Mouse (Mus musculus): ENCODE measurements around the gene Obox6. TPM values are rescaled to one million over a fixed set of nuclear protein-coding genes. Genes with fewer than 3 reads are reported as not detected.

Gene Obox6
- total RNA-seq (2021): not detected
- long read RNA-seq: 0 reads

- no peak for DNase-seq (ENCODE audit: low spot score in 2 of 2)
These were observed at the start of gene Obox6 for GRCm38 (mm10) chr7:15839578-15839977. TSS of gene Obox6 (minus strand) at chr7:15839678.

GRCm38 (mm10) chr7:15884127-15884526, 44.6 kb upstream of the Obox6 start:
- DNase-seq (ENCODE audit: low spot score in 2 of 2): no peak

GRCm38 (mm10) chr7:15882317-15882716, 42.8 kb upstream of the Obox6 start, which contains the start of gene Crxos:
TSS of gene Crxos (plus strand) at chr7:15882617.
- DNase-seq (ENCODE audit: low spot score in 2 of 2): no peak

GRCm38 (mm10) chr7:15881831-15882230, 42.4 kb upstream of the Obox6 start:
- DNase-seq (ENCODE audit: low spot score in 2 of 2): no peak

- no peak for DNase-seq (ENCODE audit: low spot score in 2 of 2)
These were observed 41.9 kb upstream of the Obox6 start for GRCm38 (mm10) chr7:15881388-15881787.

GRCm38 (mm10) chr7:15879756-15880155, 40.3 kb upstream of the Obox6 start, which contains the start of gene Crx:
TSS of gene Crx (minus strand) at chr7:15879968.
- DNase-seq (ENCODE audit: low spot score in 2 of 2): no peak

GRCm38 (mm10) chr7:15864104-15864503, 24.6 kb upstream of the Obox6 start:
- DNase-seq (ENCODE audit: low spot score in 2 of 2): no peak

- no peak for DNase-seq (ENCODE audit: low spot score in 2 of 2)
These were observed 20.2 kb upstream of the Obox6 start for GRCm38 (mm10) chr7:15859657-15860056.

Other genes with a start within 250 kb of the Obox6 start
- gene Obox3, start 199.8 kb downstream of the Obox6 start, total RNA-seq (2021): not detected
- gene Obox5, start 89.5 kb downstream of the Obox6 start, total RNA-seq (2021): not detected
- gene Crx, start 40.3 kb upstream of the Obox6 start, total RNA-seq (2021): not detected
- gene Crxos, start 42.9 kb upstream of the Obox6 start, total RNA-seq (2021): under 1 TPM in 1 of 2 experiments, not detected in 1; 0.23 TPM
- gene Selenow, start 82.7 kb upstream of the Obox6 start, total RNA-seq (2021): 1,000 to 10,000 TPM; 1,327 to 1,522 TPM
- gene Nop53, start 106.4 kb upstream of the Obox6 start, total RNA-seq (2021): 100 to 1,000 TPM; 126 to 135 TPM
- gene Ehd2, start 127.9 kb upstream of the Obox6 start, total RNA-seq (2021): 10 to 100 TPM in 1 of 2 experiments, 1 to 10 TPM in 1; 8.6 to 14.0 TPM
- 10 to 100 TPM; 19.3 to 21.1 TPM for gene Bicra, start 208.2 kb upstream of the Obox6 start, total RNA-seq (2021)
- gene Zfp541, start 222.1 kb upstream of the Obox6 start, total RNA-seq (2021): under 1 TPM; 0.40 to 0.43 TPM

All from layer of hippocampus, postnatal 10 days (tissue).